Mouse (Mus musculus): ENCODE results near the gene Arhgap44.

DNA sequence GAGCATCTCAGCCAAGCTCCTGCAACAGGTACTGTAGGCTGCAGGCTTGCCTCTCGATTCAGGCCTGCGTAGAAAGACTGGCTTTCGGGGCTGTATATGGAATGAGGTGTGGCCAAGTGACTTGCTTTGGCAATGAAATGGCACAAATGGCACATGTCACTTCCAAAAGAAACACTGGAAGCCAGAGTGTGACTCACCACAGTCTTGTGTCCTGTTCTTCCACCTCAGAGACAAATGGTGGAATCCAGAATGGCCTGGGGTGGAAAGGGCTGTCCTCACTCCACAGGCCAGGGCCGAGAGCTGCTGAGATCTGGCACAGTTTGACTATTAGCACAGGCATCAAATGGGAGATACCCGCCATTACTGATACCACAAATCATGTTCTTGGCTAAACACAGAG, 9.8 kb downstream of the Arhgap44 start:
- TF ChIP-seq TAL1 (conservative IDR thresholded peaks at IDR 0.05; ENCODE audit: low read depth, low read length): no peak
- no peak for TF ChIP-seq CTCF (IDR thresholded peaks at IDR 0.05; ENCODE audit: low read depth, low read length)

Data from G1E (cell line).